Mouse (Mus musculus) cerebellum, adult 2 months (tissue): ENCODE measurements around the gene Palm2. TPM values are rescaled to one million over a fixed set of nuclear protein-coding genes. Genes with fewer than 3 reads are reported as not detected.

Experiments
- DNase-seq, 2 experiments: peaks; one replicate each; pipeline ENCODE4 v3.0.0; 2021
- H3K27ac ChIP-seq: fragments of 200-500 bp; 2 replicates; pipeline ENCODE4 v1.5.1; 2012; ENCODE audit warnings: low read length, control low read depth, inconsistent platforms; ENCODE audit not compliant: insufficient read depth
- H3K27me3 ChIP-seq: fragments of 200-500 bp; 2 replicates; pipeline ENCODE4 v1.6.1; 2012; ENCODE audit warnings: inconsistent platforms, mild to moderate bottlenecking, low read length, moderate library complexity; ENCODE audit not compliant: control insufficient read depth, insufficient read depth
- H3K4me1 ChIP-seq: fragments of 200-500 bp; 2 replicates; pipeline ENCODE4 v1.6.1; 2011; ENCODE audit warnings: low read length; ENCODE audit not compliant: control insufficient read depth, insufficient read depth
- H3K4me3 ChIP-seq: fragments of 200-500 bp; replicated peaks from 2 replicates; pipeline ENCODE3; 2011; ENCODE audit warnings: mild to moderate bottlenecking, low read depth, low read length, control low read depth; ENCODE audit not compliant: insufficient read depth
- CTCF ChIP-seq: fragments of 200-500 bp; IDR thresholded peaks from 2 replicates; pipeline ENCODE4 v1.5.1; 2011; ENCODE audit warnings: low read depth, mild to moderate bottlenecking, control low read depth, low read length, moderate library complexity, borderline replicate concordance; ENCODE audit not compliant: insufficient read depth
- POLR2A ChIP-seq: fragments of 200-500 bp; IDR thresholded peaks from 2 replicates; pipeline ENCODE4 v1.6.1; 2011; ENCODE audit warnings: low read length, control low read depth, borderline replicate concordance; ENCODE audit not compliant: insufficient read depth
- WGBS: fragments of 180-500 bp; shearing (Covaris S2); methylation state at CpG from one replicate; pipeline ENCODE4 v1.1.7; 2018; 5-methylcytosine and 5-hydroxymethylcytosine counted together
- polyA plus RNA-seq: library from polyadenylated mRNA; depleted of rRNA; stranded (reverse); fragments of >200 nt; gene quantifications from 2 replicates; pipeline ENCODE4 v1.2.3, GENCODE M21; 2012; rRNA removed

The Palm2 gene
- polyA plus RNA-seq, 1 experiment, result 3.1 TPM

- no peaks in the 10 kb centered on the region for H3K4me1 ChIP-seq
- H3K27ac ChIP-seq, result no peak overlapping the region
- no peak for TF ChIP-seq POLR2A
- TF ChIP-seq CTCF, result no peak
- no peak for DNase-seq
- no peaks in the 10 kb centered on the region for H3K27me3 ChIP-seq
- WGBS, result 79% methylated on average over 4 of the region's 4 CpGs
- H3K4me3 ChIP-seq, result no peak overlapping the region
Measured at GRCm38 (mm10) chr4:57751054-57751453, 317.0 kb downstream of the Palm2 start.

- TF ChIP-seq CTCF (no peak), POLR2A (no peak)
- Histone ChIP-seq H3K4me3 (no peak overlapping the region), H3K27ac (no peak overlapping the region), H3K4me1 (no peaks in the 10 kb centered on the region), H3K27me3 (no peaks in the 10 kb centered on the region)
- WGBS, result 85% methylated on average over 11 of the region's 11 CpGs
- no peak for DNase-seq
Measured at GRCm38 (mm10) chr4:57751566-57751965, 317.5 kb downstream of the Palm2 start.

GRCm38 (mm10) chr4:57755085-57755484, 321.0 kb downstream of the Palm2 start:
- Histone ChIP-seq H3K4me1 (no peaks in the 10 kb centered on the region), H3K4me3 (no peak overlapping the region), H3K27me3 (no peaks in the 10 kb centered on the region), H3K27ac (no peak overlapping the region)
- DNase-seq, result no peak
- WGBS, result 92% methylated on average over 11 of the region's 11 CpGs
- TF ChIP-seq CTCF (no peak), POLR2A (no peak)

GRCm38 (mm10) chr4:57757997-57758396, 323.9 kb downstream of the Palm2 start:
- TF ChIP-seq CTCF, result no peak
- no peak for TF ChIP-seq POLR2A
- no peak for DNase-seq

More at GRCm38 (mm10) chr4:57757997-57758396, 323.9 kb downstream of the Palm2 start:
- H3K4me3 ChIP-seq, result no peak overlapping the region
- no peaks in the 10 kb centered on the region for H3K27me3 ChIP-seq
- WGBS, result 19% methylated on average over 11 of the region's 11 CpGs
- H3K4me1 ChIP-seq, result no peaks in the 10 kb centered on the region
- H3K27ac ChIP-seq, result no peak overlapping the region

Other genes starting within 250 kb of the Palm2 start
- gene Ptpn3, start 132.4 kb upstream of the Palm2 start, polyA plus RNA-seq, result 13.5 and 14.6 TPM in 2 replicates
- gene Pakap, start 133.9 kb downstream of the Palm2 start, polyA plus RNA-seq, result 4.1 and 6.3 TPM in 2 replicates